Mouse (Mus musculus) bone marrow, adult 2 months (tissue): ENCODE measurements around the gene Pla2g4d.

ENCODE experiments used
- CTCF ChIP-seq: fragments of 200-500 bp; IDR thresholded peaks from 2 replicates; pipeline ENCODE4 v1.5.1; 2011; ENCODE audit warnings: low read length, control low read depth; ENCODE audit not compliant: control insufficient read depth, insufficient read depth
- POLR2A ChIP-seq: fragments of 200-500 bp; IDR thresholded peaks from 2 replicates; pipeline ENCODE4 v1.6.1; 2011; ENCODE audit warnings: low read depth, mild to moderate bottlenecking, control low read depth, low read length, borderline replicate concordance; ENCODE audit not compliant: control insufficient read depth

DNA sequence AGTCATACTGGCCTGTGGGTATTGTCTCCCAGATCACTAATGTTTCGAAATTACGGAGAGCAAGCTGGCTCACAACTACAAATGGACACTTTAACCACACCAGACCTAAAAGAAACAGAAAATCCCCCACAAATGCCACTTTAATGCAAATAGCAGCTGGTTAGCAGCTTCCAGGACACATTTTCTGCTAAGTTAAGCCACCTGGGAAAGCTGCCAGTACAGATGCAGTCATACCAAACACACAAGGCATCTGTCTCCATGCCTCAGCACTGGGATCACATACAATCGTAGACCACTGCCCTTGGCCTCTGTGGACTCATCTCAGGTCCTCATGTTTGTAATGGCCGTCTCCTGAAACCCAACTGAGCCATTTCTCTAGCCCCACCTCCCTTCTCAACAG lies 42.6 kb upstream of the Pla2g4d start:
- no peak for TF ChIP-seq CTCF
- TF ChIP-seq POLR2A: no peak
